Mouse (Mus musculus) limb, embryonic 12.5 days (tissue): ENCODE measurements around the gene Bcl10. TPM values are rescaled to one million over a fixed set of nuclear protein-coding genes. Genes with fewer than 3 reads are reported as not detected.
"Not testable (repeated sequence)": the region's sequence is repeated elsewhere in the genome, so short reads cannot be mapped to it uniquely, and the experiment has no call there.

Experiments used
- ATAC-seq: fragments of 200-750 bp; cut with Nextera tagmentation; 2 replicates; pipeline ENCODE4 v1.8.0; 2017; ENCODE audit warnings: low read depth, moderate TSS enrichment; ENCODE audit not compliant: insufficient number of reproducible peaks, insufficient read depth, low FRiP score, low TSS enrichment
- H3K27ac ChIP-seq: fragments of 300-500 bp; sonication (generic); 2 replicates; pipeline ENCODE4 v1.5.1; 2016; ENCODE audit warnings: mild to moderate bottlenecking, moderate library complexity
- H3K27me3 ChIP-seq: fragments of 300-500 bp; sonication (generic); 2 replicates; pipeline ENCODE4 v1.6.1; 2016; ENCODE audit warnings: mild to moderate bottlenecking, moderate library complexity
- H3K36me3 ChIP-seq: fragments of 300-500 bp; sonication (generic); 2 replicates; pipeline ENCODE4 v1.6.1; 2016; ENCODE audit warnings: mild to moderate bottlenecking, moderate library complexity
- H3K4me1 ChIP-seq: fragments of 300-500 bp; sonication (generic); replicated peaks from 2 replicates; pipeline ENCODE4 v1.6.1; 2016
- H3K4me2 ChIP-seq: fragments of 300-500 bp; sonication (generic); 2 replicates; pipeline ENCODE4 v1.6.1; 2016; ENCODE audit warnings: mild to moderate bottlenecking, moderate library complexity
- H3K4me3 ChIP-seq: fragments of 300-500 bp; sonication (generic); replicated peaks from 2 replicates; pipeline ENCODE4 v1.5.1; 2016; ENCODE audit warnings: mild to moderate bottlenecking
- H3K9ac ChIP-seq: fragments of 300-500 bp; sonication (generic); replicated peaks from 2 replicates; pipeline ENCODE4 v1.6.1; 2016; ENCODE audit warnings: mild to moderate bottlenecking, moderate library complexity
- H3K9me3 ChIP-seq: fragments of 300-500 bp; sonication (generic); 2 replicates; pipeline ENCODE4 v1.6.1; 2016; ENCODE audit warnings: mild to moderate bottlenecking, moderate library complexity
- WGBS: fragments of 180-500 bp; shearing (Covaris S2); methylation state at CpG from one replicate; pipeline ENCODE4 v1.1.7; 2016; 5-methylcytosine and 5-hydroxymethylcytosine counted together
- polyA plus RNA-seq: library from polyadenylated mRNA; unstranded; fragments of >200 nt; fragmentation: Nextera tagmentation; extraction: Ambion mirVana; gene quantifications from 2 replicates; pipeline ENCODE4 v1.2.1, GENCODE M21; 2016

Gene Bcl10
- 50.8 and 54.6 TPM in 2 replicates for polyA plus RNA-seq

DNA sequence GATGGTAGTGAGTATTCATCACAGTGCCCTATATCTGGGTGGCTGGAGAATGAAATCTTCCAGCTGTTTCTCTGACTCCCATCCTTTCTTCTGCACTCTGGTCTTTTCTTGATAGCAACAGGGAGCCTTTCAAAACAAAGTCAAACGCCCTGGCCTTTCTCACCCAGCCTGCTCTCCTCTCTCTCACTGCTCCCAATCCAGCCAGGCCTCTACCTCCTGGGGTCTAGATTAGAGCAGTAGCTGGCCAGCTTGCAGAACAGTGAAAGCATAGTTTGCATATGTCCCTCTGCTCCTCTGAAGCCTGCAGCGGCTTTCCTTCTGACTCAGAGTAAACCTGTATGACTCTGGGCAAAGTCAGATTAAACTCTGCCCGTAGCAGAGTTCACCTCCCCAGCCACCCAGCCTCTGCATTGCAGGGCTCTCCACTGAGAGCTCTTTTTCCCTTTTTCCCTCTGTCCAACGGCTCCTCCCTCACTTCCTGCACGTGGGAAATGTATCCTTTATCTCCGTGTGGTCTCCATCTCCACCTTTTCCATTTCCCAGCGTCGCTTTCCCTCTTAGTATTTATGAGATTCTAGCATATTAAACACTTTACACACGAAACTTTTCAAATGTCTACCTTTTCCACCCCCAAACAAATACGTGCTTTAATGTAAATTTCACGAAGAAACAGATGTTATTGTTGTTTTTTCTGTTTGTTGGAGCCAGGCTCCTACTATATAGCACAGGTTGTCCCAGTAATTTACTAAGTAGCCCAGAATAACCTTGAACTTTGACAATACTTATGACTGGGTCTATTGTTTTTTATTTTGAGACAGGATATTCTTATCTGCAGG, at the start of gene Bcl10:
TSS of gene Bcl10 (plus strand) at position 786 of the 836 bp plus-strand sequence.
- Histone ChIP-seq H3K9me3 (peaks cover 14% of the 10 kb centered on the region; the same call in 1 of the 2 replicates), H3K27me3 (no peaks in the 10 kb centered on the region), H3K4me1 (peaks cover 11% of the 10 kb centered on the region), H3K36me3 (peaks cover under 1% of the 10 kb centered on the region; the same call in 1 of the 2 replicates), H3K4me2 (peak within 1 kb of the TSS; percentile 53), H3K27ac (peak within 1 kb of the TSS; percentile 91), H3K4me3 (peak within 1 kb of the TSS; percentile 90), H3K9ac (no peak within 1 kb of the TSS)
- WGBS = 34% methylated on average over 11 of the region's 11 CpGs
- ATAC-seq = no peak

DNA sequence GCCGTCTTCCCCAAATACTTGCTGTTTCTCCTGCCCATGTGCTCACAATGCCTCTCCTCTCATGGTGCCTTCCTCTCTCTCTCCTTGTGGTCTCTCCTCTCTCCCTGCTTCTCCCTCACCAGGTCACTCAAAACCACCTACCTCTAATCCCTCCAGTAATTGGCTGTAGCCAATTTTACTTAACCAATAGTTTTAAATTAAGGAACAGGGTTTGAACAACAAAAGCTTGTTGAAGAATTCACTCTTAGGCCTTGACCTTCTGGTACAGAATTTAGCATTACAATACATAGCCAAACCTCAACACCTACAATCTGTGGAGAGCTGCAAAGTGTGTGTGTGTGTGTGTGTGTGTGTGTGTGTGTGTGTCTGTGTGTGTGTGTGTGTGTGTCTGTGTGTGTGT, 49.3 kb upstream of the Bcl10 start:
- Histone ChIP-seq H3K36me3 (no peaks in the 10 kb centered on the region), H3K4me1 (peaks cover 8% of the 10 kb centered on the region; the same call in 1 of the 2 replicates), H3K27me3 (no peaks in the 10 kb centered on the region), H3K9me3 (no peaks in the 10 kb centered on the region), H3K4me3 (no peak overlapping the region), H3K9ac (no peak overlapping the region), H3K27ac (no peak overlapping the region), H3K4me2 (no peak overlapping the region)
- WGBS = 82% methylated on average over 1 of the region's 1 CpGs
- ATAC-seq = no peak

DNA sequence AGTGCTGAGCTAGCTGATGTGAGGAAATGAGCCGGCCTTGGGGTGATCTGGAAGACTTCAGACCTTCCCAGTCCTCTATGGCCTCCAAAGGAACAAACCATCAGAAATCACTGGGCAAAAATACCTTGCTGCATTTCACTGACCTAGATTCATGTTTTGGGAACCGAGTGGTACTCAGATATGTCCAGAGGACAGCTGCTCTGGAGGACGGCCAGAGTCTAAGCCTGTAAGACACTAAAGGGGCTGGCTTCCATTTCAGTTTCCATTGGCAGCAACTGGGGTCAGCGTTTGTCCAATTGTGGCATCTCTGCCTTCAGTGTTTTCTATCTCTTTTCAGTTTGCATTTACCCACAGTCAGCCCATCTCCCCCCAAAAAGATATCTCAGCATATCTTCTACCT, 48.5 kb upstream of the Bcl10 start:
- no peak for ATAC-seq
- H3K4me1 ChIP-seq = peaks cover 8% of the 10 kb centered on the region; the same call in 1 of the 2 replicates

DNA sequence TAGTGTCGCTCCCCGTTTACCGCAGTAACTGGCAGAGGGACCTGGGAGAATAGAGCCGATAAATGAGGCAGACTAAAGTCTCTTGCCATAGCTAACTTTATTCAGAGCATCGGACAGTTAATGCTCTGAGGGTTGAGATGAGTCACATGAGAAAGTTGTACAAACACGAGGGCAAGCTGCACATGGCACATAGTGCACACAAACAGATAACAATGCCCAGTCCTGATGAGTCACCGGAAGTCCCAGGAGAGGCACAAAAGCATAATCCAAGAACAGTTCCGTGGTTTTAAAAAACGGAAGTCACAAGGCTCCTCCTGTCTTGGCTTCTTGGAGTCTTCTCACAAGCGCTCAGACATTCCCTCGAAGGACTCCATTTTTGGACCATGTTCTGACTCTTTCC, 46.5 kb upstream of the Bcl10 start:
- H3K27ac ChIP-seq = no peak overlapping the region
- no peak overlapping the region for H3K4me2 ChIP-seq
- no peaks in the 10 kb centered on the region for H3K27me3 ChIP-seq
- no peaks in the 10 kb centered on the region for H3K36me3 ChIP-seq
- no peak overlapping the region for H3K4me3 ChIP-seq
- ATAC-seq = no peak
- H3K9ac ChIP-seq = no peak overlapping the region
- H3K9me3 ChIP-seq = no peaks in the 10 kb centered on the region
- H3K4me1 ChIP-seq = peaks cover 13% of the 10 kb centered on the region
- 91% methylated on average over 11 of the region's 11 CpGs for WGBS

More for the DNA sequence above, 48.5 kb upstream of the Bcl10 start:
- Histone ChIP-seq H3K36me3 (no peaks in the 10 kb centered on the region), H3K9me3 (no peaks in the 10 kb centered on the region), H3K27ac (no peak overlapping the region), H3K27me3 (no peaks in the 10 kb centered on the region), H3K4me2 (no peak overlapping the region), H3K9ac (no peak overlapping the region), H3K4me3 (no peak overlapping the region)
- WGBS = 84% methylated on average over 4 of the region's 4 CpGs

DNA sequence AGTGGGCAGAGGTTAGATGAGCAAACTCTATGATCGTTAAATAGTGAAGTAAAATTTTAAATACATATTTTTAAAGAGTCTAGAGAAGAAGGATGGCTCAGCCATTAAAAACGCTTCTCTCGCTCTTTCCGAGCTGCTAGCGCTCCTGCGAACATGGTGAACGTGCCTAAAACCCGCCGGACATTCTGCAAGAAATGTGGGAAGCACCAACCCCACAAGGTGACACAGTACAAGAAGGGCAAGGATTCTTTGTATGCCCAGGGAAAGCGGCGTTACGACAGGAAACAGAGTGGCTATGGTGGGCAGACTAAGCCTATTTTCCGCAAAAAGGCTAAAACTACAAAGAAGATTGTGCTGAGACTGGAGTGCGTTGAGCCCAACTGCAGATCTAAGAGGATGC, 43.7 kb upstream of the Bcl10 start:
- not testable (repeated sequence) for H3K9me3 ChIP-seq, H3K27ac ChIP-seq, H3K9ac ChIP-seq, ATAC-seq, H3K4me2 ChIP-seq, H3K4me3 ChIP-seq, H3K36me3 ChIP-seq, H3K27me3 ChIP-seq
- H3K4me1 ChIP-seq = peaks cover 22% of the 10 kb centered on the region
- WGBS = 91% methylated on average over 13 of the region's 14 CpGs

DNA sequence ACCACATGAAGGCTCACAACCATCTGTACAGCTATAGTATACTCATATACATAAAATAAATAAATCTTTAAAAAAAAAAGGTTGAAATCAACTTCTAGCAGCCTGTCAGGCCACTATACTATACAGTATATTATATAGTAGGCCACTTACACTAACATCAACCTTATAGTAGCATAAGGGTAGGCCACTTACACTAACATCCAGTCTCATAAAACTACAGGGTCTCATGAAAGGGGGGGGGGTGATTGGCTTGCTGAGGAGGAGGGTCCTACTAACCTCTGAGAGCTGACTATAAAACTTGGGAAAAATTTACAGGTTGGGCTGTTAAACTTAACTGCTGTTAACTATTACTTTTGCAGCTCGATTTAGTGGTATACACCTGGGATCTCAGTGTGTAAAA, 42.3 kb upstream of the Bcl10 start:
- 0 out of 2 replicates have a peak, but pooled peaks have one; percentile 63 for ATAC-seq

DNA sequence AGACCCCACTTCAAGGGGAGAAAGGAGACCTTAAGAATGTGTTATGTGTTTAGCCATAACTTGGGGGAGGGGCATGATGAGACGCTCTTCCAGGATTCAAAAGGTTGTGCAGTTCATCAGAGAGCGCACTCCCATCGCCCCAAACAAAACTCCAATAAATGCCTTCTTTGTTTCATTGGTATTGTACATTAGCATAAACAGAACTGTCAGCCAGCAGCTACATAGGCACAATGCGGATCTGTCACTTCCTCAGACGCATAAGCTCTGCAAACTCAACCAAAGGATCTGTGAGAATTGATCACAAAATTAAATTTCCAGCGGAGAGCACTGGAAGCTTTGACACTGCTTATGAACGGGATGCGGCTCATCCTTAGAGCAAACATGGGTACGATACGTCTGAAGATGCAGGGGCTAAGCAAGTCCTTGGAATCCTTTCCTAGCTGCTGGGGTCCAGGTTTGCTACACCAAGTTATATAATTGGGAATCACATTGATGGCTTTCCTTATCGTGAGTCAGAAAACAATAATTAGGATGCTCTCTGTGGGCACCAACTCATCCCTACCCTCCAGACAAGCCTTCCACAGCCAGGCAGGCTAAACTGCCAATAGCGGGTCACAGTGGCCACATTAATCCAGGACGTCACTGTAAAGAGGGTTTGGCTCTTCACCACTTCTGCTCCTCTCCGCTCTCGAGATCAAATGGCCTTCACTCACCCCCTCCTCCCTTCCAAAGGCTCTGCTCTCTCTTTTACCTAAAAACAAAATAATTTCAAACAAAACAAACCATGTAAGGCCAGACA, 40.3 kb upstream of the Bcl10 start:
- no peak overlapping the region for H3K27ac ChIP-seq
- H3K4me3 ChIP-seq = no peak overlapping the region
- peaks cover 21% of the 10 kb centered on the region for H3K4me1 ChIP-seq
- H3K4me2 ChIP-seq = no peak overlapping the region
- WGBS = 85% methylated on average over 15 of the region's 15 CpGs
- H3K9ac ChIP-seq = no peak overlapping the region
- H3K9me3 ChIP-seq = no peaks in the 10 kb centered on the region
- H3K36me3 ChIP-seq = no peaks in the 10 kb centered on the region
- no peaks in the 10 kb centered on the region for H3K27me3 ChIP-seq
- no peak for ATAC-seq

More for the DNA sequence above, 42.3 kb upstream of the Bcl10 start:
- H3K9me3 ChIP-seq = no peaks in the 10 kb centered on the region
- H3K27me3 ChIP-seq = no peaks in the 10 kb centered on the region
- H3K4me2 ChIP-seq = no peak overlapping the region
- H3K9ac ChIP-seq = no peak overlapping the region
- H3K4me3 ChIP-seq = no peak overlapping the region
- peaks cover 22% of the 10 kb centered on the region for H3K4me1 ChIP-seq
- no peak overlapping the region for H3K27ac ChIP-seq
- 25% methylated on average over 1 of the region's 1 CpGs for WGBS
- no peaks in the 10 kb centered on the region for H3K36me3 ChIP-seq

DNA sequence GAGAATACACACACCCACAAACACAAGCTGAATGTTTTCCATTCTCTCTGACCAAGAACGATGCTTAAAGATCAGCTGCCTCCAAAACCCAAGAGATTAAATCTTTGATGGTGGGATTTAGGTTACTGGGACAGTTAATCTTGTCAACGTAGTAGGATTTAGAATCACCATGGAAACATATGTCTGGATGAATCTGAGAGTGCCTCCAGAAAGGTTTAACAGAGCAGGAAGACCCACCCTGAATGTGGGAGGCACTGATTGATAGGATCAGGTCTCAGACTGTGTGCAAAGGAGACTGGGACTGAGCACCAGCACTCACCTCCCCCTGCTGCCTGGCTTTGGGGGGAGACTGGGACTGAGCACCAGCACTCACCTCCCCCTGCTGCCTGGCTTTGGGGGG, 39.4 kb upstream of the Bcl10 start:
- no peak for ATAC-seq
- Histone ChIP-seq H3K4me1 (peaks cover 20% of the 10 kb centered on the region), H3K27me3 (no peaks in the 10 kb centered on the region), H3K36me3 (no peaks in the 10 kb centered on the region), H3K9me3 (no peaks in the 10 kb centered on the region), H3K4me2 (no peak overlapping the region), H3K9ac (no peak overlapping the region), H3K4me3 (no peak overlapping the region), H3K27ac (no peak overlapping the region)
- 65% methylated on average over 2 of the region's 2 CpGs for WGBS

DNA sequence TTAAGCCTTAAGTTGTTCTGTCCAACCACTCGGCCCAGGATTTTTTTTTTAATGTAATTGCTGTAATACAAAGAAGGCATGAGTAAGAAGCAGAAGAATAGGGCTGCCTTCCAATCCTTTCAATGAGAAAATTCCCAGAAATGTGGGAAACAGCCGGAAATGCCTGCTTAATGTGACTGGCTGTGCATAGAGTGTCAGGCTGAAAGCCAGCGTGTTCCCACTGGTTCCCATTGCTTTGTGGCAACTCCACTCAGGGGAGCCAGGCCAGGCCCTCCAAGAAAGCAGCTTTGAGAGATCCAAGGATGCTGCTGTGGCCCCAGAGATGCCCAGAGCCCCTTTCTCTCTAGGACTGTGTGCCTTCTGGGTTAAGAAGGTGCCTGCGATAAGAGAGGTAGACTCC, 37.2 kb upstream of the Bcl10 start:
- WGBS = 80% methylated on average over 4 of the region's 4 CpGs
- Histone ChIP-seq H3K4me3 (no peak overlapping the region), H3K9ac (no peak overlapping the region), H3K4me2 (no peak overlapping the region), H3K27ac (no peak overlapping the region), H3K9me3 (no peaks in the 10 kb centered on the region), H3K4me1 (peaks cover 15% of the 10 kb centered on the region), H3K27me3 (no peaks in the 10 kb centered on the region), H3K36me3 (no peaks in the 10 kb centered on the region)
- no peak for ATAC-seq

DNA sequence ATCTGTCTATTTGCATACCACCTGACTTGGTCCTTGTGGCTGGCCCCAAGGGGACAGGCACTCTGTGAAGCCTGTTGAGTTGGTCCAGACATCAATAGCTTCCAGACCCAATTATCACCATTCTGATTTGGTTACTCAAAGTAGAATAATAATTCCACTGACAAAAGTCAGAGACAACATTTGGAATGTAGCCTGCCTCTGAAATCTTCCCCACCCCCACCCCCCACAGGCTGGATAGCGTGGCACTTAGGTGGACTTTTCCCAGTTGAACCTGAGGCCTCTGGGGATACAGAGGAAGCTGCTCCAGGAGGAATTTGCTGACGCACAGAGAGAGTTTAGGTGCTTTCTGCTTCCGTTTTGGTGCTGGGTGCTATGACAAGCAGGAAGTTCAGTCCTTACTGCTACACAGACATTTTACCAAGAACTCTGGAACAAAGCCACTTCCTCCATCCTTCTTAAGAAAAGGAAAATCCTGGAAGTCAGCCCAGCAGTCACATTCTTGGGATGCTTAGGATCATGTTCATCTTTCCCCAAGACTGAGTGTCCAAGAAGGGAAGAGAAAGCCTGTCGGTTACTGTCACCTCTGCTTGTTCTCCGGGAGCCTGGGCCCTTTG, 36.6 kb upstream of the Bcl10 start:
- no peak overlapping the region for H3K4me3 ChIP-seq
- H3K27me3 ChIP-seq = no peaks in the 10 kb centered on the region
- no peaks in the 10 kb centered on the region for H3K36me3 ChIP-seq
- no peaks in the 10 kb centered on the region for H3K9me3 ChIP-seq
- no peak overlapping the region for H3K9ac ChIP-seq
- no peak for ATAC-seq
- no peak overlapping the region for H3K27ac ChIP-seq
- no peak overlapping the region for H3K4me2 ChIP-seq
- H3K4me1 ChIP-seq = peaks cover 16% of the 10 kb centered on the region
- 64% methylated on average over 5 of the region's 5 CpGs for WGBS

DNA sequence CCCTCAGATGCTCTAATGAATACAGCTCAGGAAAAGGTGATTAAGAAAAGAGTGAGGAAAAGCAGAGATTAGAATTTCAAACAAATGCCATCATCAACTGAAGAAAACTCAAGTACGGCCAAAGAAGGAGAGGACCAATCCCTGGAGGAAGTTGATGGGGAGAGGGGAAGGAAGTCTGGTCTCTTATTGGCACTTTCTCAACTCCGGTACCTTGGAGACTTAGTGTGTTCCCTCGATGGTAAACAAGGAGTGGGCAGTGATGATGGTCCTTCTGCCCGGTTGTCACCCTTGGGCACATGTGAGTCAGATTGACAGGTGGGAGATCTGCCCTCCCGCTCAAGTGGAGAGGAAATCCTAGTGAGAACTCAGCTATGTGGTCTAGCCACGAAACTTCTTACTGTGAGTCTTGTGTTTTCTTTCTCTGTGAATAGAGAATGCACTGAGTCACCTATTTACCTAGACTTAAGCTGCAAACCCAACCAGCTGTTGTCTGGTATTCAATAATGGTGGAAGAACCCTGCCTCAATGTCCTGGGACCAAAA, 35.1 kb upstream of the Bcl10 start:
- whole genome bisulfite sequencing = 79% methylated on average over 6 of the region's 6 CpGs
- ATAC-seq = no peak
- no peak overlapping the region for H3K27ac ChIP-seq
- H3K27me3 ChIP-seq = no peaks in the 10 kb centered on the region
- no peak overlapping the region for H3K9ac ChIP-seq
- H3K4me1 ChIP-seq = peaks cover 9% of the 10 kb centered on the region
- no peaks in the 10 kb centered on the region for H3K36me3 ChIP-seq
- H3K9me3 ChIP-seq = no peaks in the 10 kb centered on the region
- no peak overlapping the region for H3K4me3 ChIP-seq
- no peak overlapping the region for H3K4me2 ChIP-seq
